Mouse (Mus musculus): Measurements from ENCODE around the gene Bach2. TPM values are rescaled to one million over a fixed set of nuclear protein-coding genes. Genes with fewer than 3 reads are reported as not detected.

The Bach2 gene
- polyA plus RNA-seq, 1 experiment from 2014 or later: 9.8 TPM

GRCm38 (mm10) chr4:32386346-32386745, 147.7 kb downstream of the Bach2 start:
- H3K36me3 ChIP-seq: no peaks in the 10 kb centered on the region
- H3K4me3 ChIP-seq: no peak overlapping the region
- no peak overlapping the region for H3K27ac ChIP-seq
- WGBS: 81% methylated on average over 10 of the region's 10 CpGs
- peaks cover 54% of the 10 kb centered on the region for H3K4me1 ChIP-seq
- H3K9me3 ChIP-seq: no peaks in the 10 kb centered on the region
- H3K4me2 ChIP-seq: no peak overlapping the region
- H3K9ac ChIP-seq: no peak overlapping the region
- ATAC-seq (ENCODE audit: insufficient number of reproducible peaks, insufficient read depth, low FRiP score, low TSS enrichment, low read depth): no peak
- no peaks in the 10 kb centered on the region for H3K27me3 ChIP-seq

DNA sequence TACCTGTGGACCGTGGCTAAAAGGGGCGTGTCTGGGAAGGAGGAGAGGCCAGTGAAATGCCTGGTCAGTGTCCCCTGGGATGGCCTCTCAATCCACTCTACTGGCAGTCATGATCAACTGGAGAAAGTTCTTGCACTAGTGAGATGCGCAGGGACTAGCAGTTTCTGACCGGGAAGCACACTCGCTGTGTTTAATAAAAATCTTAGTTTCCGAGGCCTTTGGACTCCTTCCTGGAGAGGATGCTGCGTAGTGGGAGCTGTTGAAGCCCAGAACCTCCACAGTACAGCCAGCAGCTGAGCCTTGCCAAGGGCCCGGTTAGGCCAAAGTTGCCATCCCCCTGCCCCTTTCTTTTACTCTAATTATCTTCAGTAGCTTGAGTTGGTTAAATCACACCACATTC, 148.3 kb downstream of the Bach2 start:
- WGBS: 63% methylated on average over 8 of the region's 8 CpGs
- H3K4me1 ChIP-seq: peaks cover 49% of the 10 kb centered on the region
- peak overlapping the region; percentile 56 for H3K27ac ChIP-seq
- ATAC-seq (ENCODE audit: insufficient number of reproducible peaks, insufficient read depth, low FRiP score, low TSS enrichment, low read depth): no peak
- H3K36me3 ChIP-seq: no peaks in the 10 kb centered on the region
- no peaks in the 10 kb centered on the region for H3K9me3 ChIP-seq
- no peaks in the 10 kb centered on the region for H3K27me3 ChIP-seq
- H3K4me2 ChIP-seq: no peak overlapping the region
- H3K4me3 ChIP-seq: no peak overlapping the region
- H3K9ac ChIP-seq: no peak overlapping the region

DNA sequence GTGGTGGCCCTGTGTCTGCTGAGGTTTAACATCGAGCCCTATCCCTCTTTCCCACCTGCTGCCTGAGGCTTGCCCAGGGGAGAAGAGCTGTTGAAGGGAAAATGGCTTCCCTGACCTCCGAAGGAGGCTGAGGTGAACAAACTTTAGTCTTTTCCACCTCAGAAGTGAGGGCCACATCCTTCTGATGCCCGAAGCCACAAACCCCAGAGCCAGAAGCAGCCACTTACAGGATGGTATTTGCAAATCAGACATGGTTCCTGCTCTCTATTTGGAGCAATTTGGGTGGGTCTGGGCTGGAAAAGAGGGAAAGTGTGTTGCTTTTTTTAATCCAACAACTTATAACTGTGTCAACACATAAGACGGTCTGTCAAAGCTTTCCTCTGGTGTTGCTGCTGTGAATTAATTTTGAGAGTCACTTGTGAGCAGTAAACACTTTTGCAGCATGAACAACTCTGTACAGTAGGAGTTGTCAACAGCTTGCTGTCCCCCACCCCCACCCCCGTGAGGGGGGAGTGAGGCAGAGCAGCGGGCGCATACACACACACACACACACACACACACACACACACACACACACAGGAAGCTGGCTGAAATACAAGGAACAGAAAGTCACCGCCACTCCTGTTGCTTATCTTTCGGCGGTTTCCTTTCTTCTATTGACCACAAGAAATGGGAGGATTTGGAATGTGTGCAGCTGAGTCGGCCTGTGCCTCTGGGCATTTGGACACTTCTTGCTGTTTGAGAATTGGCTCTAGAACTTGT, 149.1 kb downstream of the Bach2 start:
- peak overlapping the region; percentile 62; the same call in 1 of the 2 replicates for H3K27ac ChIP-seq
- H3K9me3 ChIP-seq: no peaks in the 10 kb centered on the region
- no peak for ATAC-seq (ENCODE audit: insufficient number of reproducible peaks, insufficient read depth, low FRiP score, low TSS enrichment, low read depth)
- no peak overlapping the region for H3K9ac ChIP-seq
- WGBS: 26% methylated on average over 11 of the region's 11 CpGs
- H3K4me3 ChIP-seq: no peak overlapping the region
- H3K27me3 ChIP-seq: no peaks in the 10 kb centered on the region
- peaks cover 45% of the 10 kb centered on the region for H3K4me1 ChIP-seq
- no peaks in the 10 kb centered on the region for H3K36me3 ChIP-seq
- peak overlapping the region; percentile 14; the same call in 1 of the 2 replicates for H3K4me2 ChIP-seq

GRCm38 (mm10) chr4:32388564-32388963, 150.0 kb downstream of the Bach2 start:
- H3K9ac ChIP-seq: no peak overlapping the region; the same call in 1 of the 2 replicates
- 71% methylated on average over 9 of the region's 9 CpGs for WGBS
- no peaks in the 10 kb centered on the region for H3K27me3 ChIP-seq
- no peak overlapping the region for H3K4me2 ChIP-seq
- H3K4me3 ChIP-seq: no peak overlapping the region
- peaks cover 44% of the 10 kb centered on the region for H3K4me1 ChIP-seq
- H3K9me3 ChIP-seq: no peaks in the 10 kb centered on the region
- H3K27ac ChIP-seq: peak overlapping the region; percentile 29; the same call in 1 of the 2 replicates
- ATAC-seq (ENCODE audit: insufficient number of reproducible peaks, insufficient read depth, low FRiP score, low TSS enrichment, low read depth): no peak
- no peaks in the 10 kb centered on the region for H3K36me3 ChIP-seq

DNA sequence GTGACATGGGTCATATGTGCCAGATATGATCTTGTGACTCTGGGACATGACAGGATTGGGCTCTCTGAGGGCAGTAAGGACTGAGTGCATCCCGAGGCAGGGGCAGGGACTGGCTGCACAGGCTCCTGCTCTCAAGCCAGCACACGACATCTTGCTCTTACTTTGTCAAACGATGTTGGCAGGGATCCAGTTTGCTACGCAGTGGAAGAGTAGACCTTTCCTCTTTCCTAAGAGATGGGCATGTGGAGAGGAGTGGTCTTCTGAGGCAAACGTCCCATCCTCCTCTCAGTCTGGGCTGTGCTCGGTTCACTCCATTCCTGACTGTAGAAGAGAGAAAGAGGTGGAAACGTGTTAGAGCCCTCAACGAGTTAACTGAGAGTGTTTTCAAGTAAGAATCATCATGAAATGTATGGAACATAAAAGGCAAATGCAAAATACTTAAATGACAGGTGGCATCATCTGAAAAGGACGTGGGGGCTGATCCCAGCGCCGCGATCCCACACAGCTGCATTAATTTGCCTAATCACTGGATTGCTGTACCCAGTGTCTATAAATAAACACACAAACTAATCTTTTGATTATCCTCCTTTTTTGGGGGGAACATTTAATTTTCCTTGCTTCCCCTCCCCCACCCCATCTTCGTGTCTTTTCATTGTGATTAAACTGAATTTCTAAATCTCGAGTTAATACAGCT, 150.7 kb downstream of the Bach2 start:
- WGBS: 65% methylated on average over 14 of the region's 14 CpGs
- Histone ChIP-seq H3K27me3 (no peaks in the 10 kb centered on the region), H3K9me3 (no peaks in the 10 kb centered on the region), H3K4me3 (no peak overlapping the region), H3K9ac (no peak overlapping the region), H3K36me3 (no peaks in the 10 kb centered on the region), H3K4me2 (no peak overlapping the region; the same call in 1 of the 2 replicates), H3K27ac (peak overlapping the region; percentile 29; the same call in 1 of the 2 replicates), H3K4me1 (peaks cover 47% of the 10 kb centered on the region)
- 0 out of 2 replicates have a peak, but pooled peaks have one; percentile 23 for ATAC-seq (ENCODE audit: insufficient number of reproducible peaks, insufficient read depth, low FRiP score, low TSS enrichment, low read depth)

DNA sequence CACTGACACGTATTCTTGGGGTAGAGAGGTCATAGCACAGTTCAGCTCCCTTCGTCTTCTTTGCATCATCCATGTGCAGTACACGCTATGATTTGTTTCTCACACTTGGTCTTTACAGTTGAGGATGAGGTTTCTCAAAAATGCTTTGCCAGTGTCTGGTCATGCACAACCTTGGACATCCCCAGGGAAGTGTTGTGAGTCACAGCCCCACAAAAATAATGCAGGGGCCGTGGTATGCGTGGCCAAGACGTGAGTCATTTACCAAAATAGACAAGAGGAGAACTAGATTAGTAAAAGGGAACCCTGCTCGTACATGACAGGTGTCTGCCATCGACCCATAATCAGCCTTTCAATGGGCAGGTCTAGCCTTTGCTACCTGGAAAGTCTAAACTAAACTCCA, 152.7 kb downstream of the Bach2 start:
- ATAC-seq (ENCODE audit: insufficient number of reproducible peaks, insufficient read depth, low FRiP score, low TSS enrichment, low read depth): no peak
- WGBS: 90% methylated on average over 8 of the region's 8 CpGs
- H3K36me3 ChIP-seq: no peaks in the 10 kb centered on the region
- no peaks in the 10 kb centered on the region for H3K27me3 ChIP-seq
- no peak overlapping the region for H3K27ac ChIP-seq
- H3K9me3 ChIP-seq: no peaks in the 10 kb centered on the region
- H3K4me3 ChIP-seq: no peak overlapping the region
- H3K4me1 ChIP-seq: peaks cover 36% of the 10 kb centered on the region
- H3K4me2 ChIP-seq: no peak overlapping the region
- H3K9ac ChIP-seq: no peak overlapping the region

- H3K9me3 ChIP-seq: no peaks in the 10 kb centered on the region
- no peak overlapping the region for H3K9ac ChIP-seq
- H3K36me3 ChIP-seq: no peaks in the 10 kb centered on the region
- WGBS: 86% methylated on average over 3 of the region's 3 CpGs
- H3K4me3 ChIP-seq: no peak overlapping the region
- no peak for ATAC-seq (ENCODE audit: insufficient number of reproducible peaks, insufficient read depth, low FRiP score, low TSS enrichment, low read depth)
- H3K4me1 ChIP-seq: peaks cover 17% of the 10 kb centered on the region
- H3K27ac ChIP-seq: no peak overlapping the region
- H3K4me2 ChIP-seq: no peak overlapping the region
- H3K27me3 ChIP-seq: no peaks in the 10 kb centered on the region
Measured at GRCm38 (mm10) chr4:32393226-32393625, 154.6 kb downstream of the Bach2 start.

DNA sequence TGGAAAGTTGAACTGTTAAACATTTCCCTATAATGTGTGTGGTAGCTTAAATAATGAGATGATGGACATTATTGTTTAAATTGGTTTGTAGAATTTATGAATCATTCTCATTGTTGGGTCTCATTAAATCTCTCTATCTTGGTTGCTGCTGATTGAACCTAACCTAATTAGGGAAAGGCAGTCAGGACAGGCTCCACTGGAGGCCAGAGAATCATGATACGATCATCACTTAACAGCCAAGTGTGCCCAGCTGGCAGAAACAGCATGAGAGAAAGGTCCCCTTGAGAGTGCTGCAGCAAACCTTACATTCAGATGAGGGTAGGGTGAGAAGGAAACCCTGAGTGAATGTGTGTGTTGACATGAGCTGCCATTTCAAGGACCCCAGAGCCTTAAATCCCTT, 155.3 kb downstream of the Bach2 start:
- ATAC-seq (ENCODE audit: insufficient number of reproducible peaks, insufficient read depth, low FRiP score, low TSS enrichment, low read depth): no peak
- no peaks in the 10 kb centered on the region for H3K9me3 ChIP-seq
- no peak overlapping the region for H3K4me2 ChIP-seq
- H3K4me1 ChIP-seq: peaks cover 9% of the 10 kb centered on the region
- no peak overlapping the region for H3K27ac ChIP-seq
- H3K27me3 ChIP-seq: no peaks in the 10 kb centered on the region
- no peaks in the 10 kb centered on the region for H3K36me3 ChIP-seq
- no peak overlapping the region for H3K4me3 ChIP-seq
- no peak overlapping the region for H3K9ac ChIP-seq
- WGBS: 67% methylated on average over 1 of the region's 1 CpGs

DNA sequence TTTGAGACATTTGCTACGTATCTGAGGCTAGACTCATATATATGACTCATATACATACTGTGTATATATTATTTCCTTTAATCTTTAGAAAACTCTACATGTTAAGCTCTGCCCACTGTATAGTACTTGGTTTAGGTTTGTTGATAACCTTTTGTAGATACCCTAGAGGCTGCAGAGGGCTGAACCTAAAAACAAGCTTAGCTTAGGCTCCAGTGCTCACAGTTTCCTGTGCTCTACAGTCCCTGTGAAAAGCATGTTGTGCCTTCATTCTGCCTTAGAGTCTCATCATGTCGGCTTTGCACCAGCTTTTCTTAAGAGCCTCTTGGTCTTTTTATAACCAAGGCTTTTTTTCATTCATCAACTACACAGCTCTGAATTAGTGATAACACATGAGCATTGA, 156.2 kb downstream of the Bach2 start:
- H3K36me3 ChIP-seq: no peaks in the 10 kb centered on the region
- no peak overlapping the region for H3K4me2 ChIP-seq
- WGBS: 82% methylated on average over 2 of the region's 2 CpGs
- H3K4me1 ChIP-seq: peaks cover 6% of the 10 kb centered on the region; the same call in 1 of the 2 replicates
- H3K9me3 ChIP-seq: no peaks in the 10 kb centered on the region
- no peak overlapping the region for H3K4me3 ChIP-seq
- no peak for ATAC-seq (ENCODE audit: insufficient number of reproducible peaks, insufficient read depth, low FRiP score, low TSS enrichment, low read depth)
- H3K27me3 ChIP-seq: no peaks in the 10 kb centered on the region
- no peak overlapping the region for H3K27ac ChIP-seq
- H3K9ac ChIP-seq: no peak overlapping the region

GRCm38 (mm10) chr4:32401459-32401858, 162.9 kb downstream of the Bach2 start:
- 93% methylated on average over 5 of the region's 5 CpGs for WGBS
- H3K9ac ChIP-seq: no peak overlapping the region

DNA sequence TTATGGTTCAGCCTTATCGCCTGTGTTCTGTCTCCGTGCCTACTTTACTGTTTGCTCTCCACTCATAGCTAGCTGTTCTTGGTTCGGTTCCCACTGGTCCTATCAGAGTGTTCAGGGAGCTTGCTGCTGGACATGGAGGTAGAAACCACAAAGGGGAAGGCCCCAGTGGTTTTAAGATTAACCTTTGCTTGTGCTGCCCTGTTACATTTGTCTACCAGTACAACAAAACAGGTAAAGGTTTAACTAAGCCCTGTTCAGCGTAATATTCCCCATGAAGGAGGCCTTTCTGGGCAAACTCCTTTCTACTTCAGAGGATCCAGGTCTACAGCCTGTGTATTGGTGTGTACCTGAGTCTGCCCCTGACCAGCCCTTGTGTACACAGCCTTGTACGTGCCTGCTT, 164.9 kb downstream of the Bach2 start:
- Histone ChIP-seq H3K4me3 (no peak overlapping the region), H3K36me3 (no peaks in the 10 kb centered on the region), H3K9ac (no peak overlapping the region), H3K9me3 (no peaks in the 10 kb centered on the region), H3K4me1 (peaks cover 23% of the 10 kb centered on the region), H3K27me3 (no peaks in the 10 kb centered on the region), H3K4me2 (no peak overlapping the region), H3K27ac (no peak overlapping the region)
- 96% methylated on average over 5 of the region's 5 CpGs for WGBS
- ATAC-seq (ENCODE audit: insufficient number of reproducible peaks, insufficient read depth, low FRiP score, low TSS enrichment, low read depth): no peak

More at GRCm38 (mm10) chr4:32401459-32401858, 162.9 kb downstream of the Bach2 start:
- Histone ChIP-seq H3K27ac (no peak overlapping the region), H3K4me2 (no peak overlapping the region), H3K4me3 (no peak overlapping the region), H3K27me3 (no peaks in the 10 kb centered on the region), H3K36me3 (no peaks in the 10 kb centered on the region), H3K4me1 (peaks cover 23% of the 10 kb centered on the region), H3K9me3 (no peaks in the 10 kb centered on the region)
- ATAC-seq (ENCODE audit: insufficient number of reproducible peaks, insufficient read depth, low FRiP score, low TSS enrichment, low read depth): no peak
